Mouse (Mus musculus): ENCODE data around the gene Map3k5. TPM values are rescaled to one million over a fixed set of nuclear protein-coding genes. Genes with fewer than 3 reads are reported as not detected.

The Map3k5 gene
- polyA plus RNA-seq, 1 experiment, result 9.5 TPM

DNA sequence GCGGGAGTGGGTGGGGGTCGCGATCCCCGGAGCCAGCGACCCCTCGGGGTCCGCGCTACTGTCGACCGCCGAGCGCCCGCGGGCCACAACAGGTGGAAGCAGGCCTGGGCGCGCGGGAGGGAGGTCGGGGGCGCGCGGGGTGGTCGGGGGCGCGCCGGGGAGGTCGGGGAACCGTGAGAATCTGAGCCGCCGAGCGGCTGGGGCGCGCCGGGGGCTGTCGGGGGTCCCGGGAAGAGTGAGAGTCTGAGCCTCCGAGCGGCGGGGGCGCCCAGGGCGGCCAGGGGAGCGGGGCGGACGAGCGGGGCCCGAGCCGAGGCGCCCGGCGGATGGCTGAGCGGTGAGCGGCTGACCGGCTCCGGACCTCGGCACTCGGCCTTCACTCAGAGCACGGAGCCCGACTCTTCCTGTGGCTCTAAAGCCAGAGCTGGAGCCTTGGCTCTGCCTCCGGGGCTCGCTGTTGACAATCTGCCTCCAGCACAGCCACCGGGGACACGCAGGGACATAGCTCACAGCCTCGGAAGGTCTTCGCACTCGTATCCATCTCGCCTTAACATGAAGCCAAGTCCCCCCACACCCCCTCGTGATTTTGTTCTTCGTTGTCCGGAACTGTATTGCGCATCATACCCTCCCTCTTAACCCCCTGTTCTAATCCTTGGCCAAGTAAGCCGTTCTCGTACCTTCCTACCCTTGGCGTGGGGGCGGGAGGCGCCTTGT lies 215.0 kb downstream of the Map3k5 start:
- TF ChIP-seq CTCF (IDR thresholded peaks at IDR 0.05; ENCODE audit: insufficient read depth, low read length), result no peak
- no peak for TF ChIP-seq POLR2A (IDR thresholded peaks at IDR 0.05; ENCODE audit: borderline replicate concordance, extremely low read depth, low read depth, low read length)
- Histone ChIP-seq H3K4me3 (replicated peaks; ENCODE audit: extremely low read depth, low read depth, low read length) (peak overlapping the region; percentile 92), H3K4me1 (ENCODE audit: control insufficient read depth, insufficient read depth, low read length) (peaks cover 4% of the 10 kb centered on the region; the same call in 1 of the 2 replicates)
- under 1% methylated on average over 59 of the region's 74 CpGs for WGBS
- peak; percentile 63 for DNase-seq

DNA sequence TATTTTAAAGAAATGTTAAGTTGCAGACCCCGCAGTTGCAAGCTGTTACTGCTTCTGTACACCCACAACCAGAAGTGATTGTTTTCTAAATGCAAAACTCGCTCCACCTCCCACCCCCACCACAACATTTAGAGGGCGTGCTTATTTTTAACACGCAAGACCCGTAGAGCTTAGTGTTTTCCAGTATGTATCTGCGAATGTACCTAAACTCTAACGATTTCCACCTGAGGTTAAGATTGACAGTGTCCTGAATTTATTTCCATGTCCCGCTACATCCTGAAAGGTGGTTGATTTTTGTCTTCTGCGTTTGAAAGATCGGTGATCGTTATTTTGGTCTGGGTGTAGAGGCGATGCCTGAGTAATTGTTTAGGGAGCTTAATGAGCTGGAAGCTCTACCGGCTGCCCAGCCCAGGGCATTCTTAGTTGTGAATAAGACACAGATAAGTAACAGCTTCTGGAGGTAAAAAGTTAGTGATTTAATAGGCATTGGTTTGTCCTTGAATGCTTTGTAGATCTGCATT lies 215.6 kb downstream of the Map3k5 start:
- 6% methylated on average over 13 of the region's 13 CpGs for WGBS
- Histone ChIP-seq H3K4me3 (replicated peaks; ENCODE audit: extremely low read depth, low read depth, low read length) (peak overlapping the region; percentile 92), H3K4me1 (ENCODE audit: control insufficient read depth, insufficient read depth, low read length) (peaks cover 4% of the 10 kb centered on the region; the same call in 1 of the 2 replicates)
- DNase-seq, result no peak
- TF ChIP-seq POLR2A (IDR thresholded peaks at IDR 0.05; ENCODE audit: borderline replicate concordance, extremely low read depth, low read depth, low read length) (no peak), CTCF (IDR thresholded peaks at IDR 0.05; ENCODE audit: insufficient read depth, low read length) (no peak)

DNA sequence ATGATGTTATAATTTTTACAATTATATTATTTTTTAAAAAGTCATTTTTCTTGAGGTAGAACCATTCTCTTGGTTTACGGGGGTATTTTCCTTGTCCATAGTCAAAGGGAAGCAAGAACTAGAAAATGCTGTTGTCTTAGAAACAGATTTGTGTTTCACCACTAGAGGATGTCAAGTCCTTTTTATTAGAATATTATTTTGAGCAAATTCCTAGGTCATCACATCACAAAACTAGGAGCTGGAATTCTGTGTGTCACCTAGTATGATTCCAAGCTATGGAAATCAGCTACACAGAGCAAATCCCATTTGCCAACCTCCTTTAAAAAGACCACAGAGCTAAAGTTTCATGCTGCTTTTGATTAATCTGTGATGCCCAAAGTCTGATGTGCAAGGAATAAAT lies 217.9 kb downstream of the Map3k5 start:
- 82% methylated on average over 1 of the region's 1 CpGs for WGBS
- no peak for TF ChIP-seq CTCF (IDR thresholded peaks at IDR 0.05; ENCODE audit: insufficient read depth, low read length)
- TF ChIP-seq POLR2A (IDR thresholded peaks at IDR 0.05; ENCODE audit: borderline replicate concordance, extremely low read depth, low read depth, low read length), result no peak
- DNase-seq, result no peak
- H3K4me1 ChIP-seq (ENCODE audit: control insufficient read depth, insufficient read depth, low read length), result peaks cover 4% of the 10 kb centered on the region; the same call in 1 of the 2 replicates
- no peak overlapping the region for H3K4me3 ChIP-seq (replicated peaks; ENCODE audit: extremely low read depth, low read depth, low read length)

DNA sequence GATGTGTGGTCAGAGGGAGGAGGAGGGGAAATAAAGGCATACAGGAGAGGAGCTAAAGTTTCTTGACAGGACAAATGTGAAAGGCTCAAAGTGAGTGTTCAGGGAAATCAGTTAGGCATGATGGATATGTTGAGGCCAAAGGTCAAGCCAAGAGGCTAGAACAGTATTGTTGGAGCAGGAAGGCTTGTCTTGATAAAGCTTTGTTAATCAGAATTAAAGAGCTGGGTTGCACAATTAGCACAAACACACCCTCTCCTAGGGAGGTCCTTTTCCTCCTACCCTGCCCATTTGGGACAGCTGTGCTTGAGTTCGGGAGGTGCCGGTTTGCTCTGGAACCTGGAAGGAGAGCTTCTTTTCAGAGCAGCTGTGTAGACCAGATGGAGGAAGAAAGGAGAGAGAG lies 219.2 kb downstream of the Map3k5 start:
- no peak for DNase-seq
- TF ChIP-seq CTCF (IDR thresholded peaks at IDR 0.05; ENCODE audit: insufficient read depth, low read length) (no peak), POLR2A (IDR thresholded peaks at IDR 0.05; ENCODE audit: borderline replicate concordance, extremely low read depth, low read depth, low read length) (no peak)
- peaks cover 2% of the 10 kb centered on the region; the same call in 1 of the 2 replicates for H3K4me1 ChIP-seq (ENCODE audit: control insufficient read depth, insufficient read depth, low read length)
- H3K4me3 ChIP-seq (replicated peaks; ENCODE audit: extremely low read depth, low read depth, low read length), result no peak overlapping the region
- WGBS, result 52% methylated on average over 2 of the region's 2 CpGs

DNA sequence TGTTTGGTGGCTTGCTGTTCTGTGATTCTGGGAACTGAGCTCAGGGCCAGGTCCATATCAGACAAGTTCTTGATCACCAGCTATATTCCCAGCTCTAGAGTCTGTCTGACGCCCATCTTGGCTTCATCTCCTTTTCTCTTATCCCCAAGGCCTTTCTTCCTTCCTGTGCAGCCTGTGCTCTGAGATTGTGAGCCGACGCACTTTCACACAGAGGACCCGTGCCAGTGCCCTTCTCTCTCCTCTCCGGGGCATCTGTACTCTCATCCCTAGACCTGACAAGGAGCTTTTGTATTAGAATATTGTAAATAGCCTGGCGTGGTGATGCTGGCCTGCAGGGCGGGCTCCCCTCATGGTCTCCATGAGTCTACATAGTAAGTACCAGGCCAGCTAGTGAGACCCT lies 221.1 kb downstream of the Map3k5 start:
- Histone ChIP-seq H3K4me1 (ENCODE audit: control insufficient read depth, insufficient read depth, low read length) (no peaks in the 10 kb centered on the region; the same call in 1 of the 2 replicates), H3K4me3 (replicated peaks; ENCODE audit: extremely low read depth, low read depth, low read length) (no peak overlapping the region)
- TF ChIP-seq CTCF (IDR thresholded peaks at IDR 0.05; ENCODE audit: insufficient read depth, low read length) (no peak), POLR2A (IDR thresholded peaks at IDR 0.05; ENCODE audit: borderline replicate concordance, extremely low read depth, low read depth, low read length) (no peak)
- 55% methylated on average over 7 of the region's 7 CpGs for WGBS
- DNase-seq, result no peak

DNA sequence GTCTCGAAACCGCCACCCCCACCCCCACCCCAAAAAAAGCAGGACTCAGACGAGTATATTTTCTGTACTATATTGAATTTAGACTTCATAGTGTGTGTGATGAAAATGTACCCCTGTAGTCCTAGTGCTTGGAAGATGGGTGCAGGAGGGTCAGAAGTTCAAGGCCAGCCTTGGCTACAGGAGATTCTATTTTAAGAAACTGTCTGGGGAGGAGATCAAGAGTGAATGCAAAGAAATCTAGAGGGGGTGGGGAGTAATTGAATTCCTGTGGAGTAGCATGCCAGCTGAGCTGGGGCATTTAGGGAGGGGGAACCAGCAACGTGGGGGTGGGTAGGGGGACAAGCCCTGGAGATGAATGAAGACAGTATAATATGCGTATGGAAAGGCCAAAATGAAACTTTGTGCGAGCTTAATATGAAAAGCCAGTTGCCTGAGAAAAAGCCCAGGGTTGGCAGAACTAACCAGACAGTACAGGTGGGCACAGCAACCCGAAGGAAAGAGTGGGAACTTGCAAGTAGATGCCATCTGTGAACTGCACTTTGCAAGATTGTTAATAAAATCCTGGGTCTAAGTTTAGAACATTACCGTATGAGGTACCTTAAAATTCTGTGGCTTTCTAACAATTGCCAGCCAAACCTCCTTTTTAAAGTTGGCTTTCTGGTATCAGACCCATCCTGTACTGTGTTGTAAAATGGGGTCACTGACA lies 222.9 kb downstream of the Map3k5 start:
- no peaks in the 10 kb centered on the region; the same call in 1 of the 2 replicates for H3K4me1 ChIP-seq (ENCODE audit: control insufficient read depth, insufficient read depth, low read length)
- no peak for DNase-seq
- TF ChIP-seq POLR2A (IDR thresholded peaks at IDR 0.05; ENCODE audit: borderline replicate concordance, extremely low read depth, low read depth, low read length) (no peak), CTCF (IDR thresholded peaks at IDR 0.05; ENCODE audit: insufficient read depth, low read length) (no peak)
- no peak overlapping the region for H3K4me3 ChIP-seq (replicated peaks; ENCODE audit: extremely low read depth, low read depth, low read length)
- WGBS, result 82% methylated on average over 8 of the region's 8 CpGs

DNA sequence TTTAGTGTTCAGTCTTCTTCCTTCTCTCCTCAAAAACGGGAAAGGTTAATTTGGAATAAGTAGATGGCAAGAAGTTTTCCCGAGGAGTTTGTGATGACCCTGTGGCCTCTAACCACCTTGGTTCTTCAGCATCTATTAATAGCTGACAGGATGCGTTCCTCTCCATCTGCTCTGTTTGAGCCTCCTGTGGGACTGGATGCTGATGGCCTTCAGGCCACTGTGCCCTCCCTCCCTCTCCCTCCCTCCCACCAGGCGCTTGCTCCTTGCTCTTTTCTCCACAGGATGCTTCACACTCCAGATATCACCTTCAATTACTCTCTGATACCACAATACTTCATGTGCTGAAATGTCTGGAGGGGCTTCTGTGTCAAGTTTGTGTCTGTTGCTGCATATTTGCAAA lies 224.5 kb downstream of the Map3k5 start:
- DNase-seq, result no peak
- TF ChIP-seq CTCF (IDR thresholded peaks at IDR 0.05; ENCODE audit: insufficient read depth, low read length) (no peak), POLR2A (IDR thresholded peaks at IDR 0.05; ENCODE audit: borderline replicate concordance, extremely low read depth, low read depth, low read length) (no peak)
- Histone ChIP-seq H3K4me1 (ENCODE audit: control insufficient read depth, insufficient read depth, low read length) (no peaks in the 10 kb centered on the region), H3K4me3 (replicated peaks; ENCODE audit: extremely low read depth, low read depth, low read length) (no peak overlapping the region)
- WGBS, result 52% methylated on average over 4 of the region's 4 CpGs

DNA sequence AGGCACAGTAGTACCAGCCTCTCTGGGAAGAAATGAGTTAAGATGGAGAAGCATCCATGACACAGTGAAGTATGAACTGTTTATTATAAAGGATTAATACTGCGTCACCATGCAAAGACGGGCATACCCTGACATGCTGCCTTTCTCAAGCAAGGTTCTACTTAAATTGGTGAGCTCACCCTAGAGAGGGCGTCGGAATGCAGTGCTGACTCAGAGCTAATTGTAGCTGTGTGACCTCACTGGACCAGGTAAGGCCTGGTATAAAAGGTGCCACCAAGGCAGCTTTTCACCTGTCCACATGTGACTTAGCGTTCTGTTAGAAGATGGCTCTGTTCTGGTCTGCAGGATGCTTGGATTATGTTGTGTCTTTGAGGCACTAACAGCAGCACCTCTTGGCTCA lies 225.0 kb downstream of the Map3k5 start:
- Histone ChIP-seq H3K4me3 (replicated peaks; ENCODE audit: extremely low read depth, low read depth, low read length) (no peak overlapping the region), H3K4me1 (ENCODE audit: control insufficient read depth, insufficient read depth, low read length) (no peaks in the 10 kb centered on the region)
- TF ChIP-seq POLR2A (IDR thresholded peaks at IDR 0.05; ENCODE audit: borderline replicate concordance, extremely low read depth, low read depth, low read length), result no peak
- no peak for DNase-seq
- WGBS, result 82% methylated on average over 5 of the region's 5 CpGs

DNA sequence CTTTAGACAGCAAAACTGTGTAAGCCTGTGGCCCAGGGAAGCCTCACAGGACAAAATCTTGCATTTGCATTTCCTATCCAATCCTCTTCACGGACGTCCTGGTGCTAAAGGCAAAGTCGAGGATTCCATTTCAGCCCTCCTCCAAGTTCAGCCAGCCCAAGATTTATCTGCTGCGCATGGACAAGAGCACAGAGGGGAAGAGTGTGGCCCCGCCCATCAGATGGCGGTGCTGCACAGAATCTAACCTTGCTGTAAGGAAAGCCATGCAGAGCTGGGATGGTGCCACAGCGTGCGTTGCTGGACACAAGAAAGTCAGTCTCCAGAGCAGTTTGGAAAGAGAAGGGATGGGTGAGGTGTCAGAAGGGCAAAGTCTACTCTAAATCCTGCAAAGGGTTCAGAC lies 226.6 kb downstream of the Map3k5 start:
- Histone ChIP-seq H3K4me1 (ENCODE audit: control insufficient read depth, insufficient read depth, low read length) (no peaks in the 10 kb centered on the region), H3K4me3 (replicated peaks; ENCODE audit: extremely low read depth, low read depth, low read length) (no peak overlapping the region)
- 61% methylated on average over 8 of the region's 8 CpGs for WGBS
- no peak for DNase-seq
- TF ChIP-seq CTCF (IDR thresholded peaks at IDR 0.05; ENCODE audit: insufficient read depth, low read length), result no peak
- TF ChIP-seq POLR2A (IDR thresholded peaks at IDR 0.05; ENCODE audit: borderline replicate concordance, extremely low read depth, low read depth, low read length), result no peak

Data from lung, adult 2 months (tissue).